Mouse (Mus musculus): ENCODE measurements around the gene Hyou1. TPM values are rescaled to one million over a fixed set of nuclear protein-coding genes. Genes with fewer than 3 reads are reported as not detected.
"Not testable (repeated sequence)": the region's sequence is repeated elsewhere in the genome, so short reads cannot be mapped to it uniquely, and the experiment has no call there.

Gene Hyou1
- total and polyA plus RNA-seq, 3 experiments = 127 to 230 (median 177) TPM

DNA sequence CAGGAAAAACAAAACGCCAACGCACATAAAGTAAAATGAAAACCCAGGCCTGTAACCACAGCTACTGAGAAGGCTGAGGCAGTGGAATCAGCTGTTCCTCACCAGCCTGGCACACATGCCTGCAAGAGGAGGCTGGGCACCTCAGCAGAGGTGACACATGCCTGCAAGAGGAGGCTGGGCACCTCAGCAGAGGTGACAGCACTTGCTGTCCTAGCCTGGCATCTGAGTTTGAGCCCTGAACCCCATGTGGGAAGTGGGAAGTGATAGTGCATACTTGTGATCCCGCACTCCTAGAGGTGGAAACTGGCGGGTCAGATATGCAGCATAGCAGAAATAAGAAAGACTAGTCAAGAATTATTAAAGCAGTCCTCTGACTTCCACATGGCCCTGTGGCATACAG lies 27.9 kb upstream of the Hyou1 start:
- DNase-seq = no peak

DNA sequence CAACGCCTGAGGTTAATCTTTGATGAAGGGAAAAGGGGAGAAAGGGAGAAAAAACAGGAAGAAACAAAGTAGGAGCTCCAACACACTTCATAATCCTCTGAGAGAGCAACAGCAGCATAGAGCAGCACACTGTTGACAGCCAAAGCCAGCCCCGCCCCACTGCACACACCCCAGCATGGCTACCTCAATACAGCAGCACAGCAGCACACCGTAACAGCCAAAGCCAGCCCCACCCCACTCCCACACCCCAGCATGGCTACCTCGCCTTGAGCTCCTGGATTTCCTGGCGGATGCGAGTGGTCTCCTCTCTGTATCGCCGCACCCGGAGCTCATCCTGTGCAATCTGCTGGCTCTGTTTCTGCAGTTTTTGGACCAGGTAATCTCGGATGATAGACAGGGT lies 27.0 kb upstream of the Hyou1 start:
- no peak for DNase-seq

GRCm38 (mm10) chr9:44353142-44353541 lies 26.1 kb upstream of the Hyou1 start:
- DNase-seq = peak; percentile 73

DNA sequence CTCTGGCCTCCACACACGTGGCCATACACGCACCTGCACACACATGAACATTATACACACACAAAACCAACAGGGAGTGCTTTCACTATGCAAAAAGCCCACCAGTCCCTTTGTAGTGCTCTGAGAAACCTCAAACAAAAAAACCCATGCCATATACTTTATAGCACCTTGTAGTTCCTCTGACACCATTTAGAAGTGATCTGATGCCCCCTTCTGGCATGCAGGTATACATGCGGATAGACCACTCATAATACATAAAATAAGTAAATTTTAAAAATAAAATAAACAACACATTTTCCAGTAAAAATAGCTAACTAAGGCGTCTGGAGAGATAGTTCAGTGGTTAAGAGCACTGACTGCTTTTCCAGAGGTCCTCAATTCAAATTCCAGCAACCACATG lies 22.1 kb upstream of the Hyou1 start:
- no peak for DNase-seq

DNA sequence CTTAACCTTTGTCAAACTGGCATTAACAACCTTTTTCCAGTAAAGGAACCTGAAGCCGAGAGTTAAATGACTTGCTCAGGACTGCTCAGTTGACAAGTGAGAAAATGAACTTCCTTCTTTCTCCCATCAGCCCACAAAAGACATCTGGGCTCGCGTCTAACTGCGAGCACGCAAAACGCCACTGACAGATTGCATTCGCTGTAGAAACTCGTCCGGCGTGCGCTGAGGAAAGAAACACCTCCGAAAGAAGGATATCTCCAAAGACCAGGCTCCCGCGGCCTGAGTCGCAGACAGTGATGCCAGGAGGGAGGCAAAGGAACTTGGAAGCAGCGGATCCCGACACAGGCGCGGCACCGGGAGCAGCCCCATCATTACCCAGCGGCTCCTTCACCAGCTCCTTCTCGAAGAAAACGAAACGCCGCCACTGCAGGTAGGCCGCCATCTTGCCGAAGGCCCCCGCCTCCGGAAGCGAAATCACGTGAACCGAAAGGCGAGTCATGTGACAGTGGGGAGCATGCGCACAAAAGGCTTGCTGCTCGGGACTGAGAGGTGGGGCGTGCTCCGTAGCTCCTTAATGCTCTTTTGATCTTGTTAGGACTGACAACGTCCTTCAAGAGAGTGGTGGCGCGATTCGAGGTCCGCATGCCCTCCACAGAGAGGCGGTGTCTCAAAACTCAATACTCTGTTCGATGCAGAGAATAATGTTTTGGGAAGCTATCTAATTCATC lies 17.9 kb upstream of the Hyou1 start, which contains the start of gene Vps11:
Gene Vps11, minus strand, starts transcription at position 481 of the 728 bp plus-strand sequence.
- DNase-seq = peak; percentile 96

DNA sequence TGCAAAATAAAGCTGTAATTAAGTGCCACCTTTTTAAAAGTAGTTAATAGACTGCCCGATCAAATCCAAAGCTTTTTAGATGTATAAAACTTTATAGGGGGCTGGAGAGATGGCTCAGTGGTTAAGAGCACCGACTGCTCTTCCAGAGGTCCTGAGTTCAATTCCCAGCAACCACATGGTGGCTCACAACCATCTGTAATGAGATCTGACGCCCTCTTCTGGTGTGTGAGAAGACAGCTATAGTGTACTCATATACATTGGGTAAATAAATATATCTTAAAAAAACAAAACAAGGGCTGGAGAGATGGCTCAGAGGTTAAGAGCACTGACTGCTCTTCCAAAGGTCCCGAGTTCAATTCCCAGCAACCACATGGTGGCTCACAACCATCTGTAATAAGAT lies 17.4 kb upstream of the Hyou1 start:
- not testable (repeated sequence) for DNase-seq

DNA sequence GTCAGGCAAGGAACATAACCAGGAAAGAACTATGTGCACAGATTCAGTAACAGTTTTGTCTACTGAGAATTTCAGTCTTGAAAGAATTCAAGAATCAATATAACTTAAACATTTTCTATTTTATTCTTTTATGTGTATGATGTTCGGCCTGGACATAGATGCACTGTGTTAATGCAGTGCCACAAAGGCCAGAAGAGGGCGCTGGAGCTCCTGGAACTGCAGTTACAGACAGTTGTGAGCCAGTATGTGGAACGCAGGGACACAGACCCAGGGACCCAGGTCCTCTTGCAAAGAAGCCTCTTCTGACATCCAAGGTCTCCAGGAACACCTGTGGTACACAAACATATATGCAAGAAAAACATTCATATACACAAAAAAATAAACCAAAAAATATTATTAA lies 14.8 kb upstream of the Hyou1 start:
- DNase-seq = no peak

DNA sequence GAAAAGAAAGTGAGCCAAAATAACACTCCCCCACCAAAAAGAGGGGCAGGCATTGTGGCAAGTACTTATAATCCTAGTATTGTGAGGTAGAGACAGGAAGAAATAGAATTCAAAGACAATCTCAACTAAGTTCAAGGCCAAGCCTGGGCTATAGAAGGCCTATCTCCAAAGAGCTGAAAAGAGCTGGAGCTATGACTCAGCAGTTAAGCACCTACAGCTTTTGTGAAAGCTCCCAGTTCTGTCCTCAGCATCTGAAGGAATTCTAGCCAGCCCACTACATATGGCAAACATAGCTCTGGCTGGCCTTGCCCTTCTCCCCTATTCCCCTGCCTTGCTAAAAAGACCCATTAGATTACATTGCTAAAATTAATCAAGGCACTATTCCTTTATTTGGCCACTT lies 5.9 kb upstream of the Hyou1 start:
- DNase-seq = no peak

- DNase-seq = peak; percentile 62
Measured at GRCm38 (mm10) chr9:44376141-44376540, 3.1 kb upstream of the Hyou1 start.

GRCm38 (mm10) chr9:44377335-44377734 lies 2.0 kb upstream of the Hyou1 start:
- DNase-seq = not testable (repeated sequence)

DNA sequence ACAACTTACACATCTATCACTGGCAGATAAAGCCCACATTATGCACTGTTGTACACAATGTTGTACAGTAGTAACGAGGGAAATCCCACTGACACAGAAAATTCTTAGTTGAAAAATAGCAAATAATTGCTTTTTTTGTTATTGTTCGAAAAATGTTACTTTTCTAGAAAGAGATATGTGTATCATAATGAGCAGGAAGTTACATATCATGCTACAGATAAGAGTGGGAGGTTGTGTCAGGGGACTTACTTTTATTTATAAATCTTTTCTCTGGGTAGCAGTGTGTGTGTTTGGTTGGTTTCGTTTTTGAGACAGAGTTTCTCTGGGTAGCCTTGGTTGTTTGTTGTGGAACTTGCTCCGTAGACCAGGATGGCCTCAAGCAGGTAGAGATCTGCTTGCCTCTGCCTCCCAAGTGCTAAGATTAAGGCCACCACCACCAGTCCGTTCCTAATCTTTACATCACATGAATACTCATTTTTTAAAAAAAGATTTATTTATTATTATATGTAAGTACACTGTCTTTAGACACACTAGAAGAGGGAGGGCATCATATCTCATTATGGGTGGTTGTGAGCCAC lies 1.0 kb upstream of the Hyou1 start:
- no peak for DNase-seq

GRCm38 (mm10) chr9:44379862-44380261 lies 572 bp downstream of the Hyou1 start:
- DNase-seq = no peak

DNA sequence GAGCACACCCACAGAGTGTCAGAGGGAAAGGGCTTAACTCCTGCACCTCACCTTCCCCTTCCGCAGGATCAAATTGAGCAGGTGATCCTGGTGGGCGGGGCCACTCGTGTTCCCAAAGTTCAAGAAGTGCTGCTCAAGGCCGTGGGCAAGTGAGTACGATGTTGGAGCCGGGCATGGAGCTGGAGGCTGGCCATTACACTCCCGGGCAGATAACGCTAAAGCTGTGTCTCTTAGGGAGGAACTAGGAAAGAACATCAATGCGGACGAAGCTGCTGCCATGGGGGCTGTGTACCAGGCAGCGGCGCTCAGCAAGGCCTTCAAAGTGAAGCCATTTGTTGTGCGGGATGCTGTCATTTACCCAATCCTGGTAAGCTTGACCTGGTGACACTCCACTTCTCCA lies 5.3 kb downstream of the Hyou1 start:
- DNase-seq = no peak

- no peak for DNase-seq
Measured at GRCm38 (mm10) chr9:44387221-44387620, 7.9 kb downstream of the Hyou1 start.

DNA sequence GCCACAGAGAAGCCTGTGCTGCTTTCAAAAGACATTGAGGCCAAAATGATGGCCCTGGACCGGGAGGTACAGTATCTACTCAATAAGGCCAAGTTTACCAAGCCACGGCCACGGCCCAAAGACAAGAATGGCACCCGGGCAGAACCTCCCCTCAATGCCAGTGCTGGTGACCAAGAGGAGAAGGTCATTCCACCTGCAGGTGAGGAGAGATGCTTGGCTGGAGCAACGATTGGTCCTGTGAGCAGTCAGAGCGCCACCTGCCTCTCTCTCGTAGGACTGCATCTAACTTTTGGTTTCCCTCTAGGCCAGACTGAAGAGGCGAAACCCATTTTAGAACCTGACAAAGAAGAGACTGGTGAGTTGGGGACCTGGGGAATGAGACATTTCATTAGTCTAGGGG lies 10.0 kb downstream of the Hyou1 start:
- peak; percentile 44 for DNase-seq

GRCm38 (mm10) chr9:44391466-44391865 lies 12.2 kb downstream of the Hyou1 start:
- DNase-seq = peak; percentile 70

- peak; percentile 99 for DNase-seq
Measured at GRCm38 (mm10) chr9:44396684-44397411, 17.6 kb downstream of the Hyou1 start, which contains the start of gene Slc37a4. Gene Slc37a4 (plus strand): TSS chr9:44396852.

DNA sequence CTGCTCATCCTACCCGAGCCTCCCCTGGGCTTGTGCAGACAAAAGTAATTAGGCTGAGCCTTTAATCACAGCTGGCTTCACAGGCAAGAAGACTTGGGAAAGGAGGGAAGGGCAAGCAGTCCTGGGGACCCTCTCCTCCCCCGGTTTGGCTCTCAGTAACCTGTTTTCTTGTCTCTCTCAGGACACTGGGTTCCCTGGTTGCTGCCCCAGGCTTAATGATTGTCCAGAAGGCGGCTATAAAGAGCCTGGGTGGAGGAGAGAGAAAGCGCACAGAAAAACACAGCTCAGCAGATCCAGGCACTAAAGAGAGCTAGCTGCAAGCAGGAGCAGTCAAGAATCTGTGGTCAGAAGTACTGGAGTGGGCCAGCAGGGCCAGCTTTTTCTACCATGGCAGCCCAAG lies 18.8 kb downstream of the Hyou1 start:
- DNase-seq = peak; percentile 26

DNA sequence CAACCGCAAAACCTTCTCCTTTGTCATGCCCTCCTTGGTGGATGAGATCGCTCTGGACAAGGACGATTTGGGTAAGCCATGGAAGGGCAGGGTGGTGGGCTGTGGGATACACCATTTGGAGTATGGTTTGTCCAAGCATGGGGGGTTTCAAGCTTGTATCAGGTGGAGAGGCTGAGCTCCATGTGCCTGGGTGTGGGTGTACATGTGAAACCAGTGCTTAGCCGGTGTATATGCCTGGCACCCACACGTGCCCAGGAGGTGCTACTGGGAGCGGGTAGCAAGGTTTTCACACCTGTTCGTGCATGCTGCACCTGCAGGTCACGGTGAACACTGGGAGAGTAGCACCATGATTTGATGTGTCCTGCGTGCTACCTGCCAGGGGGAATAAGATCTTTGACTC lies 19.3 kb downstream of the Hyou1 start:
- no peak for DNase-seq

GRCm38 (mm10) chr9:44399114-44399794 lies 20.0 kb downstream of the Hyou1 start:
- no peak for DNase-seq

DNA sequence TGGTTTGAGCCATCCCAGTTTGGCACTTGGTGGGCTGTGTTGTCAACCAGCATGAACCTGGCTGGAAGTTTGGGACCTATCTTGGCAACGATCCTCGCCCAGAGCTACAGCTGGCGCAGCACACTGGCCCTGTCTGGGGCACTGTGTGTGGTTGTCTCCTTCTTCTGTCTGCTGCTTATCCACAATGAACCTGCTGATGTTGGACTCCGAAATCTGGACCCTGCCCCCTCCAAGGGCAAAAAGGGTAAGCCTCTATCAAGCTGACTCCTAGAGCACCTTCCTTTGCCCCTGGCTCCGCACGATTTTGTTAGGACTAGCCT lies 20.5 kb downstream of the Hyou1 start:
- no peak for DNase-seq

DNA sequence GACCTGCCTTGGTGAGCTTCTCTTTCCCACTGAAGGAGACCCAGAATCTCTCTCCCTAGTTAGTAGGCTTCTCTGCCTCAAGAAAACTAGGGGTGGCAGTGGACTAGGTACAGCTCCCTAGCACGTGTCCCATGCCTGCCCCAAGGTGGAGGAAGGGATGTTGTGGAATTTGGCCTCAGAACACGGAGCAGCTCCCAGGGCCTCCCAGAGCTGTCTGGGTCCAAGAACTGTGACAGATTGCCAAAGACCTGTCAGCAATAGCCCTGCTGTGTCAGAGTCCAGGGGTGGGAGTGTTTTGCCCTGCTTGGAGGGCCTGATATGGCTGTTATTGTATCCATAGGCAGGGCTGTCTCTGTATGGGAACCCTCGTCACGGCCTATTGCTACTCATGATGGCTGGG lies 21.8 kb downstream of the Hyou1 start:
- peak; percentile 44 for DNase-seq

DNA sequence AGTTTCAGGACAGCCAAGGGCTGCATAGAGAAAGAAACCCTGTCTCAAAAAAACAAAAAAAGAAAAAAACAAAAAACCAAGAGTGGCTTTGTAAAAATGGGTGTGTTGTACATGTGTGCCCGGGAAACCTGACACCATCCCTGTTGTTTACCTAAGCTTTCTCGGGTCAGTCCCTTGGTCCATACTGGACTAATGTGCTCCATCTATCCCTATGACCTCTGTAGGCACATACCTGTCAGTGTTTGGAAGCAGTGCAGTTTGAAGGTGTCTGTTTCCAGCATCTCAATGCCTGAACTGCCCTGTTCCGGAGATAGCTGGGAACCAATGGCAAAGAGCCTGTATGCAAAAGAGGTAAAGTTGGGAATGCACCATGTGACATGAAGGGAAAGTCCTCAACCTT lies 25.7 kb downstream of the Hyou1 start:
- no peak for DNase-seq
